Mouse (Mus musculus): ENCODE measurements at regions not wholly inside any gene's neighbourhood (a gene's known extent, or its start where the extent isn't known, plus 50 kb on each side); places are given as distances from the start of the nearest gene placed in this dataset.
A peak's percentile ranks its signal among the peaks of the same experiment; 100 is the strongest.

GRCm38 (mm10) chr15:12066857-12067211 lies 50.8 kb upstream of the Zfr start:
- Histone ChIP-seq H3K27ac (peak overlapping the region; percentile 83; the same call in 1 of the 2 replicates), H3K9me3 (replicated peaks) (no peaks in the 10 kb centered on the region), H3K36me3 (no peaks in the 10 kb centered on the region), H3K27me3 (ENCODE audit: low read depth, poor library complexity, severe bottlenecking) (no peaks in the 10 kb centered on the region), H3K4me1 (peaks cover 31% of the 10 kb centered on the region), H3K4me3 (no peak overlapping the region)
- no peak for DNase-seq (ENCODE audit: low spot score)
- 89% methylated on average over 6 of the region's 6 CpGs for WGBS

DNA sequence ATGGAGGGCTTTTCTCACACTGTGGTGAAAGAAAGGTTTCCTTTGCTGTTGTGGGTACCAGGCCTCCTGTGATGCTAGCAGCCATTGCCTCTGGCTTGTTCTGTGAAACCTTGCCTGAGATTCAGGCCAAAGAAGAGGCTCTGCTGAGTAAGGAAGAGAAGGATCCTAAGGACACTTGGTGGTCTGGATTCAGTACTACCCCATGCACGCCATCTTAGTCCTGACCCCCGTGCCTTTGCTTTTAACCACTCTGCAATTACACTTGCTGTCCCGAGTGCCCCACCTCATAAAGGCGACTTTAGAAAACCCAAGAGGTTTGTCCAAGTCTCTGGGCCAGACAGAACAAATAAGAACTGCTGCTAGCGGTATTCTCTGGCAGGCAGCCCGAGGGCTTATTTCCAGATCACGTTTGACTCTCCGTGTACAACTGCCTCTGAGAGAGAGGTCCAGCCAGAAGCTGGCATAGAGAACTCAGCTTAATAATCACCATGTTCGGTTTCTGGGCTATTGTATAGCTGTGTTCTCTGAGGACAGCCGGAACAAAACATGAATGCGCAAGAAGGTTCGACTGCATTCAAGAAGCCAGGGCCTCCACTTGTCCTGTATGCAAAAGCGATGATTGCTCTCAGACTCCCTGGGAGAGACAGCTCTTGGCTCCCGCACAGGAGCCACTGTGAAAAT lies 51.3 kb upstream of the Zfr start:
- Histone ChIP-seq H3K9me3 (replicated peaks) (no peaks in the 10 kb centered on the region), H3K36me3 (no peaks in the 10 kb centered on the region), H3K27me3 (ENCODE audit: low read depth, poor library complexity, severe bottlenecking) (no peaks in the 10 kb centered on the region), H3K4me1 (peaks cover 31% of the 10 kb centered on the region), H3K27ac (peak overlapping the region; percentile 64), H3K4me3 (no peak overlapping the region)
- 85% methylated on average over 14 of the region's 14 CpGs for WGBS
- DNase-seq (ENCODE audit: low spot score) = no peak

DNA sequence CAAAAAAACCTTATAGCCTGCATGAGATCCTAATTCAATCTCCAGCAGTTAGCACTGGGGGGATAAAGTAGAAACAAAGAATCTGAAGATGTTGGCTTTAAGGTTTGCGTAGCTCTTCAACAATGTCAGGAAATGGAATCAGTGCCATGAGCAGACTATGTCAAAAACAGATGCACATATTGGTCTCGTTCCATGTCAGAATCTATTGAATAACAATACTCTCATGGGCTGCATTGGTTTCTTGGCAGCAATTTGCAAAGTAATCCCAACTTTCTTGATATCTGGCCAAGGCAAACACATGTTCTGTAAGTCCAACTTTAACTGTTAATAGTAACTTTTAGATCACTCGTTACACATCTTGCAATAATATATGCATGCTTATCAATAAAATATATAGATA lies 58.1 kb upstream of the Sub1 start:
- Histone ChIP-seq H3K27me3 (ENCODE audit: low read depth, poor library complexity, severe bottlenecking) (no peaks in the 10 kb centered on the region), H3K4me1 (no peaks in the 10 kb centered on the region), H3K4me3 (no peak overlapping the region), H3K9me3 (replicated peaks) (no peaks in the 10 kb centered on the region), H3K36me3 (no peaks in the 10 kb centered on the region), H3K27ac (no peak overlapping the region)
- DNase-seq (ENCODE audit: low spot score) = no peak
- 96% methylated on average over 3 of the region's 3 CpGs for WGBS

DNA sequence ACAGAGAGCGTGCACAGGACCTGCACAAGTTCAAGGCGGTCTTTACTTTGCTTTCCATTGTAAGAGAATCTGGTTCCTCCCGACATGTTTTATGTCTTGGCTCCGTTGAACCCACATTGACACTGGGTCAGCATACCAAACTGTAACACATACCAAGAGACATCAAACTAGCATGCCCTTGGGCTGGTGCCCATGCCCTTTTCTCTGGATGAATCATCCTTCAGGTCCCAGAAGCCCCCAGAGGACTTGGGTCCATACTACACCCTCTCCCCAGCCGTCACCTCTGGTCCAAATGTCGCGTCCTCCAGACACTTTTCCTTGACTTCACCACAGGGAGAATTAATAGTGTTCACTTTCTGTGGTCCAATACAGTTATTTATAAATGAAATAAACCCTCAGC lies 56.8 kb upstream of the Sub1 start:
- Histone ChIP-seq H3K36me3 (no peaks in the 10 kb centered on the region), H3K4me1 (no peaks in the 10 kb centered on the region), H3K4me3 (no peak overlapping the region), H3K9me3 (replicated peaks) (no peaks in the 10 kb centered on the region), H3K27ac (no peak overlapping the region), H3K27me3 (ENCODE audit: low read depth, poor library complexity, severe bottlenecking) (no peaks in the 10 kb centered on the region)
- WGBS = 94% methylated on average over 7 of the region's 7 CpGs
- no peak for DNase-seq (ENCODE audit: low spot score)

GRCm38 (mm10) chr15:12048965-12049364 lies 52.2 kb upstream of the Sub1 start:
- Histone ChIP-seq H3K4me1 (no peaks in the 10 kb centered on the region), H3K27ac (no peak overlapping the region), H3K36me3 (no peaks in the 10 kb centered on the region), H3K27me3 (ENCODE audit: low read depth, poor library complexity, severe bottlenecking) (no peaks in the 10 kb centered on the region), H3K9me3 (replicated peaks) (no peaks in the 10 kb centered on the region), H3K4me3 (no peak overlapping the region)
- no peak for DNase-seq (ENCODE audit: low spot score)
- WGBS = 94% methylated on average over 10 of the region's 10 CpGs

DNA sequence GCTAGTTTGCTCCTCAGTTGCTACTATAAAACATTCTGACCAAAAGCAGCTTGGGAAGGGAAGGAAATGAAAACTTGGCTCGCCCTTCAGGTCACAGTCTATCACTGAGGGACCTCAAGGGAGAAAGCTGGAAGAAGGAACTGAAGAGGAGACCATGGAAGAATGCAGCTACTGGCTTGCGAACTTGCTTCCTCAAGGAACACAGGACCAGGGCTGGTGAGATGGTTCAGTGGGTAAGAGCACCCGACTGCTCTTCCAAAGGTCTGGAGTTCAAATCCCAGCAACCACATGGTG lies 51.4 kb upstream of the Sub1 start:
- Histone ChIP-seq H3K27me3 (ENCODE audit: low read depth, poor library complexity, severe bottlenecking) (no peaks in the 10 kb centered on the region), H3K4me1 (no peaks in the 10 kb centered on the region), H3K27ac (no peak overlapping the region), H3K9me3 (replicated peaks) (no peaks in the 10 kb centered on the region), H3K36me3 (no peaks in the 10 kb centered on the region), H3K4me3 (no peak overlapping the region)
- WGBS = 87% methylated on average over 3 of the region's 3 CpGs
- DNase-seq (ENCODE audit: low spot score) = no peak

DNA sequence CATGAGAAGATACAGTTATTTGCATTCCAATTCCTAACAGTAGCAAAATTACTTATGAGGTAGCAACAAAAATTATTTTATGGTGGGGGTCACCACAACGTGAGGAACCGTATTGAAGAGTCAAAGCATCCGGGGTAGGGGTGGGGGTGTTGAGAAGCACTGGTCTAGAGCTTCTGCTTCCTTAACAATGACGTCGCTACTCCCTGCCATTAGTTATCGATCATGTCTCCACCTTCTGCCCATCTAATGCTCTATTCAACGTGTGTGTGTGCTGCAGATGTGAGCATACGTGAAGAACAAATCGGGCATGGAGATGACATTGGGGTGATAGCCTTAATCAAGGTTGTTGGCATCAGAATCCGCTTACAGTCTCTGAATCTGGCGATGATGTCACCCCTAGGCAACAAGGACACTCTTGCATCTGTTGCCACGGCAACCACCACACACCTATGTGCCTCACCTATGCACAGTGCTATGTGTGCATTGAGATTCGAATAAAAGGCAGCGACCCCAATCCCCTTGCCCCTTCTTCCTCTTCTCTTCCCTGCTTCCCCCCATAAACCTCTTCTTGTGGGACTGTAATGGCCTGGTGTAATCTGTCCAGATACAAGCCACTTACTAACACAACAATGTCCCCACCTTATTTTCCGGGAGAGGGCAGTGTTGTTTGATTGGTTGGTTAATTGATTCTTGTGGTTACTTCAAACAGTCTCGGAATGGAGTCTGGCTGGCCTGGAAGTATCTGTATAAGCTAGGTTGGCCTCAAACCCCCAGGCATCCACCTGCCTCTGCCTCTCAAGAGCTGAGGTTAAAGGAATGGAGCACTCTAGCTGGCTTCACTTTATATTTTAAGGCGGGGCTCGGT lies 50.8 kb upstream of the Sub1 start:
- Histone ChIP-seq H3K27ac (no peak overlapping the region), H3K9me3 (replicated peaks) (no peaks in the 10 kb centered on the region), H3K4me3 (no peak overlapping the region), H3K4me1 (no peaks in the 10 kb centered on the region), H3K27me3 (ENCODE audit: low read depth, poor library complexity, severe bottlenecking) (no peaks in the 10 kb centered on the region), H3K36me3 (no peaks in the 10 kb centered on the region)
- no peak for DNase-seq (ENCODE audit: low spot score)
- 89% methylated on average over 18 of the region's 18 CpGs for WGBS

All from limb, embryonic 10.5 days (tissue).